Mouse (Mus musculus) left cerebral cortex, postnatal 25 days (tissue): ENCODE measurements at regions not wholly inside any gene's neighbourhood (a gene's known extent, or its start where the extent isn't known, plus 50 kb on each side); places are given as distances from the start of the nearest gene placed in this dataset.

Experiments used
- DNase-seq, 2 experiments: peaks; one replicate each; pipeline ENCODE4 v3.0.0; 2022; ENCODE audit warnings: low spot score in 2 of 2, mixed read lengths in 1 of 2
- intact Hi-C: fragments of 180-260 bp; cut with DNase I; formaldehyde crosslinking; loops from one replicate; pipeline ENCODE4 v1.15.1; 2025

DNA sequence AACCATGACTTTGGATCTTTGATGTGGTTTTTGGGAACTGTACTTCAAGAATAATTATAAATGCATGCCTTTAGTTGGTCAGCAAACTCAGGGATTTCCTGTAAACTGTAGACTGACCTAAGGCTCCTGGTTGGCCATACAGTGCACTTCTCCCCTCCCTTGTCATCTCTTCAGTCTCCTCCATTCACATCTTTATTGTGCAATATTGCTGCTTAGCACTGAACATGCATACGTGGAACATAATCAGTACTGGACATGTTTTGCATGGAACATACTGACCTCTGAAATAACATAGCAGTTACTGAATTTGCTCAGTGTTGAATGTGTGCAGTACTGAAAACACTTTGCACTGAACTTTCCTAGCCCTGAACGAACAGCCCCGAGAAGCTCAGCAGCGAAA, 55.4 kb upstream of the Rgs4 start:
- intact Hi-C loops: loop anchor here (5.0 kb wide), 1 partner anchor 41 kb away; no protein-coding TSS in a partner anchor
- no peak for DNase-seq

GRCm38 (mm10) chr1:169802053-169802830, 54.8 kb upstream of the Rgs4 start:
- intact Hi-C loops: loop anchor here (5.0 kb wide), 1 partner anchor 40 kb away; no protein-coding TSS in a partner anchor
- peak in 1 of 2 experiments; percentile 60 for DNase-seq
